Mouse (Mus musculus) ovary, postnatal 14 days (tissue): ENCODE data around the gene Mmp11.
"Not testable (repeated sequence)": the region's sequence is repeated elsewhere in the genome, so short reads cannot be mapped to it uniquely, and the experiment has no call there.

Source experiments
- DNase-seq: peaks from one replicate; pipeline ENCODE4 v3.0.0; 2022; ENCODE audit warnings: low spot score

Mmp11 gene

DNA sequence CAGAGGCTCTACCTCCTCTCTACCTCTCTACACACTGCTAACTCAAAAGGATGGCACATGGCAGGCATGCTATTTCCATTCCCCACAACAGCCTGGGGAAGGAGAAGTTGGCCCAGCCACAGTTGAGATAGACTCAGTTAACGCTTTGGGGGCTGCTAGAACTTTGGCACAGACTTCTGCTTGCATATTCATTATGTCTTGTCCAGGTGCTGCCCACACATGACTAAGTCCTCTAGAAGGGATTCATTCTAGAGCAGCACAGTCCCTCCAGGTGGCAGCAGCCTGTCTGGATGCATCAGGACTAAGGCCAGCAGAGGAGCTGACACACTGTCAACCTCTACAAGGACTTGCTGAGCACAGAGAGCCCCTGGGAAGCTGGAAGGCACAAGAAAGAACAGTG, 40.1 kb downstream of the Mmp11 start:
- no peak for DNase-seq

DNA sequence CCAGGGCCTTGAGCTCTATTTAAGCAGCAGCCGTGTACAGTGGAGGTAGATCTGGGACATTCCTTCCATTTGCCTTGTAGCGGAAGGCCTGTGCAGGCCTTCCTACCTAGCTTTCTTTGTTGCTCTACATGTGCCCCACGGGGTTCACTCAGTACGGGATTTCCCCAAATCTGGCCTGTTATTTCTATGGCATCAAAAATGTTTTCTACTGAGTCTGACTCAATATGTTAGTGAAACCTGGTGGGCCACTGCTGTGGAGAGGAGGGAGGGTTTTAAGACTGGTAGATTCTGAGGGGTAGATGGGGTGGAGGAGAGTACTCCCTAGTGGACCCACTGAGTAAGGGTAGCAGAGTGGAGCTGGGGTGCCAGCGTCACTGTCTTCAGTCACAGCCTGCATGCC, 40.6 kb downstream of the Mmp11 start:
- DNase-seq, result no peak

DNA sequence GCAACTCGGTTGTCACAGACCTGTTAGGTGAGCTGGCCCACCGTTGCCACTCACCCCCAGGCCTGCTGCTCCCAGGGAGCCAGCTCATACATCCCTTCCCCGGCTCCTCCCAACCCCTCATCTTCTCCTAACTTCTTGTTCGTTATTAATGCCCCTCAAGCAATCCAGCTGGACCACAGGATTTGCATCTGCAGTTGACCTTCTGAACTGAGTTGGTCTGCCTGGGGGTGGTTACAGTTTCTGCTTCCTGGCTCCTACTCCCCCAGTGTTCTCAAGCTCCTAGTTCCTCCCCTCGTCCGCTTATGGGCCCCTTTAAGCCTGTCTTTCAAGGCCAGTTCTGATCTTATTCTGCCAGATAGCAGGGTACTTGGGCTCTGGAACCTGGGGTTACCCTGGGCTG, 41.7 kb downstream of the Mmp11 start:
- DNase-seq, result no peak

DNA sequence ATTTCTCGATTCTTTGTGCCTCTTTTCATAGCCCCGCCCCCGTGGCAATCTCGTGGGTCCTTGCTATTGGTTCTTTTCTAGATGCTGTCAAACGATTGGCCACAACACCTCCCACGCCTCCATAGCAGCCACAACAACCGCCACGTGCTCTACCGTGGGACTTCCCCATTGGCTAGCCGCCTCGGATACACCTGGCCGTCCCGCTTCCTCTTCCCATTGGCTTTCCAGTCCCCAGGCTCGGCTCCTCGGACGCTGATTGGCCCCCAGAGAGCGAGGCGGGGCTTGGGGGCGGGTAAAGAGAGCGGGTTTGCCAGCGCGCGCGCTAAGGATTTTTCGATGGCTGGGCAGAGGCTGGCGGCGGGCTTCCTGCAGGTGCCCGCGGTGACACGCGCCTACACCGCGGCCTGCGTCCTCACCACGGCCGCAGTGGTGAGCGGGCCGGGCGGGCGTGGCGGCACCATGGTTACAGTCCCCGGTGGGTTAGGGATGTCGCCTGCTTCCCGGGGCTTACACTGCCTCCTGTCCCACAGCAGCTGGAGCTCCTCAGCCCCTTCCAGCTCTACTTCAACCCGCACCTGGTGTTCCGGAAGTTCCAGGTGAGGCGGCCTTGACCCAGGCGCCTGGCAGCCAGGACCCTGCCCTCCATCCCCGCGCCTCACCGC, 43.1 kb downstream of the Mmp11 start, which contains the start of gene Derl3:
Gene Derl3 (plus strand): TSS at position 325 of the 662 bp plus-strand sequence.
- DNase-seq, result peak; percentile 76

DNA sequence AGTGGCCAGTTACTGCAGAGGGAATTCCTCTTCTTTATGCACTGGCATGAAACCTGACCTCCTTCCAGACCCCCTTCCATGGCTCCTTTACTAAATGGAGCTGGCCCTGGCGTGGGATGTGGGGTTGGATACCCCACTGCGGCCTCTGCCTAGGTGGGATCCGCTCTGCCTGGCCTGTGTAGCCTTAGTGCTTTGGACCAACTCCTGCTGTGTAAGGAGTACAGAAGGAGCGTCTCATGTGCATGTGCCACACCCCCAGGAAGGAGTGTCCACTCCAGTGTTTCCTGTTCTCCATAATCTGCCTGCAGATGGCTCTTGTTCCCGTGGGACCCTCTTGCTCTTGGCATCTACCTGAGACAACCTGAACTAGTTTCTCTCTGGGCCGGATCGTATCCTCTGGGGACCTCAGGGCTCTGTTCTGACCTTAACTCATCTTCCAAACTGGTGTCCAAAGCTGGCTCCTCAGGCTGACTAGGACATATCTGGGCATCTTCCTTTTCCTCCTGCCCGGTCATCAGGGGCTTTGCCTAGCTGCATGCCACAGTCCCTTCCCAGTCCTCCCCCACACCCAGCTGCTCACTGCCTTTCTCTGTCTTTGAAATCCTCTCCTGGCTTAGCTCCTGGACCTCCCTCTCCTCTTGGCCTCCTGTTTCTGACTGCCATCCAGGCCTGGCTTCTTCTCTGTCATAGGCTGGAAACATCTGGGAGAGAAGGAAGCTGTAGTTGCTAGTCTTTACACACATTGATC, 46.7 kb downstream of the Mmp11 start:
- no peak for DNase-seq

DNA sequence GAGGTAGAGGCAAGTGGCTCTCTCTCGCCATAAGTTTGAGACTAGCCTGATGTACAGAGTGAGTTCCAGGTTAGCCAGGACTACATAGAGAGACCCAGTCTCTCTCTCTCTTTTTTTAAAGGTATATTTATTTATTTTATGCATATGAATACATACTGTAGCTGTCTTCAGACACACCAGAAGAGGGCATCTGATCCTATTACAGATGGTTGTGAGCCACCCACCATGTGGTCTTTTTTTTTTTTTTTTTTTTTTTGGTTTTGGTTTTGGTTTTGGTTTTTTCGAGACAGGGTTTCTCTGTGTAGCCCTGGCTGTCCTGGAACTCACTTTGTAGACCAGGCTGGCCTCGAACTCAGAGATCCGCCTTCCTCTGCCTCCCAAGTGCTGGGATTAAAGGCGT, 48.8 kb downstream of the Mmp11 start:
- not testable (repeated sequence) for DNase-seq

DNA sequence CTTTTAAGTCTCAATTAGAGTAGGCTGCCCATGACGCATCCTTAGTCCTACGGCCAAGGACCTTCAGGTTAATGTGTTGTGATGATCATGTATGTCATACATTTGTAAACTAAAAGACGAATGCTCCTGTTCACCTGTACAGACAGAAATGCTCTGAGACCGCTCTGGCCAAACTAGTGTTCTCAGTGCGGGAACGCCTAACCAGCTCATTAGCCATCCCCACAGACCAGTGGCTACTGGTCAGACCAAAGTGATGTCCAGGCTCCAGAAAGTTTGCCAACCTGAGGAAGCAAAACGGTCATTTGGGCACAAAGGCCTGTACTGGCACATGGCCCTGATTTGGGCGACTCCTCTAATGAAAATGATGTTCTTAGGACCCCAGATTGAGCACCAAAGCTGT, 51.6 kb downstream of the Mmp11 start:
- no peak for DNase-seq

DNA sequence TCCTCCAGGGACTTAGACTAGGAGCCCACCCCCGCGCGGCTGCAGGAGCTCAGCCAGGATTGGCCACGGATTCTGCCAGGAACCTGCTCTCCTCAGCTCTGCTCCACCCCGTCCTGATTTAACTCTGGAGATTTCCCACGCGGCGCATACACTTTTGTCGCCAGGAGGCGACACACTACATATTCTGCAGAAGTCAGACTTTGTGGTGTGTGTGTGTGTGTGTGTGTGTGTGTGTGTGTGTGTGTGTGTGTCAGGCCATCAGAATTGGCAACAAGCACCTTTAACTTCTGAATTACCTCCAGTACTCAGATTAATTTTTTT, 53.1 kb downstream of the Mmp11 start:
- DNase-seq, result peak; percentile 75

DNA sequence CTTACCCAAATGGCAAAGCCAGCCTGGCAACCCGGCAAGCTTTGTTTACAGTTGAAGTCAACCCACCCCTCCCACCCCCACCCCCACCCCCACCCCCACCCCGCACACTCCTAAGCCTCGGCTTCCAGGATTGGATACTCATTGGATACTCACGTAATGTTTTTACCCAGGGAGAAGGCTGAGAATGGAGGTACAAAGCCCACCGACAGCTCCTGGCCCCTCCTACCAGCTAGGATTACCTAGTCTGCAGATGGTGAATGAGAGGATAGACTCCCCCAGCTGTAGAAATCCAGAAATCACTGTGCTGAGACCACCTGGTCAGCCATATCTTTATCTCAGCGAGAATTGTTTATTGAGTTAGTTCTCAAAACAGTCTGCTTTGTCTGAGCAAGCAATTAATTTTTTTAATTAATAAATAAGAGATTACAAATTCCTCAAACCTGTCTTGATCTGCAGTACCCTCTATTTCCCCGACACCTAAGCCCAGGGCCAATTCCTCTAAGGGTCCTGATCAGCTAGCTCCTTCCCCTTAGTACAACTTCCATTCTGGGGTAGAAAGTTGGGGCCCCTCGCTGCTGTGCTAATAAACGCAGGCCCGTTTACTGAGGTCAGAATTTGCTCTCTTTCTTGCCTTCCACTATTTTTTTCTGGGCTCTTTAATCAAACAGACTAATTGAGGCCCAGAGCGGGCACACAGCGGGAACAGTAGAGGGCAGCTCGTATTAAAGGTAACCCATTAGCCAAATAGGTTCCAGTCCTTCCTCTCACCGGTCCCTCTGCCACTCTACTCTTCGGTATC, 53.7 kb downstream of the Mmp11 start:
- DNase-seq, result no peak

DNA sequence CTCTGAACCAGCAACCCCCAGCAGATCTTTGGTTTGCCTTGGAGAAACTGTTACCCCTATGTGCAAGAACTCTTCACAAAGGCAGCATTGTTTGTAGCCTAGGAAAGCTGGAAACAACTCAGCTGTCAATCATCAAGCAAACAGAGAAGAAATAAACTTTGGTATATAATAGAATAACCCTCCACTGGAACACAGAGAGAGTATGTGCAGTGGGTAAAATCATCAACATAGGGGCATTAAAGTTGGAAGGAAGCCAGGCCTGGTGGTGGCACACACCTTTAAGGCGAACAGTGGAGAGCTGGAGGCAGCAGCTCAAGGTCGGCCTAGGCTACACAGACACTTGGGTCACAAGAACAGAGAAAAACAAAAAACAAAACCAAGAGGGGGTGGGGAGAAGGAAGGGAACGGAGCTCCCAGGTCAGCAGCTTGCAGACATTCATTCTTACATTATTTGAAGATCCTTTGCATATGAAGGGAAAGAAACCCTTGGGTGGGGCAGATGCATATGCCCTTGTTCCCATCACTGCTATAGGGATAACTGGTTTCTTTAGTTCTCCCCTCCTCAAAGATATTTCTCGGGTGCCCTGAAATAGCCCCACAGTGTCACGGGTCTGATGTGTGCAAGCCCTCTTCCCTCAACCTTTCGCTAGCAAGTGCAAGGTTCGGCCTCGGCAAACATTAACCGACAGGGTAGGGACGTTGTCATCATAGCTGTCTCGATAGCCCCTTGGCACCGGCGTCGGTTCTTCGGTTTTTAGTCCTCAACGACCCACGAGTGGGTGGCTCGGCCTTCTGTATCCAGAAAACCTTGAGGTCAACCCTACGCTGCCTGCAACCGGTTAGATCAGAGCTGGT, 54.5 kb downstream of the Mmp11 start:
- no peak for DNase-seq

DNA sequence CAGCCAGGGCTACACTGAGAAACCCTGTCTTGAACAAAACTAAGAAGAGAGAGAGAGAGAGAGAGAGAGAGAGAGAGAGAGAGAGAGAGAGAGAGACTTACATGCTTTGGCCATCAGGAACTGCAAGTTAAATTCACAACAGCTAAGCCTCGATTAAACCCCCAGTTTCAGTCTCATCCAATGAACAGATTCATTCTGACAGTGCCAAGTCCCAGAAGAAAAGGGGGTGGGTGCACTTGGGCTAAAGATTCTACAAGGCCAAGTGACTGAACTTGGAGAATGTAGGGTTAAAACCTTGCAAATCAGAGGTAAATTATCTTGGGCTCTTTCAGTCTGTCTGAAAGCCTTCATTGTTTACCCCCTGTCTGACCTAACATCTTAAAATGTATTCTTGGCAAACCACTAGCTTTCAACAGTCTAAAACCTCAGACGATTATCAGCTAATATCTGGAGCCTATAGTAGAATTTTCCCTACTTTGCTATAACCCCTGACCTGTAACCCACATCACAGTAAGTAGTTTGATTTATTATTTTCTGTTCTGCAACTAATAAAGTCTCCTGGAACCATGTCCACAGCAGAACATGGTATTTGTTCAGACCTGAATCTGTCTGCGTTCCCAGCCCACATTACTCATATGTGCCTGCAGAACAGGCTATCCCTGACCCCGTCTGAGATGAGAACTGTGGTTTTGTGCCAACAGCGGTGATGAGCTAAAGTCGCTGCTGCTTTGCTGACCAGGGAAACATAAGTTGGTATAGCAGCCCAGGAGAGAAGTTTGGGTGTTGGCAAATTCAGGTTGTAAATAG, 55.3 kb downstream of the Mmp11 start:
- no peak for DNase-seq

DNA sequence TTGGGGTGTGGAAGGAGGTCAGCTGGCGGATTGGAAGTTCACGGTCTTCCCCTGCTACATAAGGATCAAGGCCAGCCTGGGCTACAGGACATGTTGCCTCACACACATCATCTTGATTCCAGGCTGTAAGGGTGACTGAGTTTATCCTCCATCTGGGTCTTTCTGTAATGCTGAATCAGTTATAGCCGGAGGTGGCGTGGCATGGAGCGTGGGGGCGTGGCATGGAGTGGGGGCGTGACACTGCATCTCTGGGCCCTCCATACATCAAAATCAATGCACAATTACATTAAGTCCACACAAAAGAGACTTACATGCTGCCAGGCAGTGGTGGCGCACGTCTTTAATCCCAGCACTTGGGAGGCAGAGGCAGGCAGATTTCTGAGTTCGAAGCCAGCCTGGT, 55.9 kb downstream of the Mmp11 start:
- no peak for DNase-seq

DNA sequence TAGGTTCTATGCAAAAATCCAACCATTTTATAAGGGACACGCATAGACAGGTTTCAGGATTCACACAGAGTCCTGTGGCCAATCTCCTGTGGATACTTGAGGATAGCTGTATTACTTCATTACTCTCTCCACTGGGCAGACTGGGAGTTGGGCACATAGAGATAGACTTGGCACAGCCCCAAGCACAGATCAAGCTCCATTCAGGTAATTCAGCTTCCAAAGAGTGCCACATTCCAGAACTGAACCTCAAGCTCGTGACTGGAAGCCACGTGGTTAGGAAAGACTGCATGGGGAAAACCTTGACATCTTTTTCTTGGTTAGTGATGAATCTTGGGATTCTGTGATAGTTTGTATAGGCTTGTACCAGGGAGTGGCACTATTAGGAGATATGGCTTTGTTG, 57.5 kb downstream of the Mmp11 start:
- no peak for DNase-seq

DNA sequence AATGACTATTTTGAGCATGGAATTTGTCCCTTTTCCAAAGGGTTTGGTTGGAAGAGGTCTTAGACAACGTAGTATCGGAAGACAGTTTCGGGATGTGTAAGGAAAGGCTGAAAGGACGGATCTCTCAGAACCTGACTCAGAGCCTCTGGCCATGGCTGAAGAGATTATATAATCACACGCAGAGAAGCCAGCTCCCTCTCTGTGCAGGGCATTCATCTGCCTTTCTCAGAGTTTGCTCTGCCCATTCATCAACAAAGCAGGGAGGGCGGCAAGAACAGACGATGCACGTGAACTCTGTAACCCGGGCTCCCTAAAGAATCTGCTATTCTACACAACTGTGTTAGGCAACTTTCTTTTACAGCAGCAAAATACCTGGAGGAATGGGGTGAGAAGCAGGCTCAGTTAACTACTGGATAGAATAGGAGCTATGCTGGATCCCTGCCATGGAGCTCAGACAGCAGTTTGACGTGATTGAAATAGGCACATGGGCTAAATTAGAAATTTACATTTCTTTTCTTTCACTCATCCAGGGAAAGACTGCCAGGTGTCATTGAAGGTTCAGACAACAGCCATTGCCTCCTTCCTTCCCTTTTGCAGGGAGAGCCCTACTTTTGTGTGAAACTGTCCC, 62.6 kb downstream of the Mmp11 start:
- no peak for DNase-seq
